Mouse (Mus musculus): ENCODE measurements around the gene Ankrd49. TPM values are rescaled to one million over a fixed set of nuclear protein-coding genes. Genes with fewer than 3 reads are reported as not detected.

Gene Ankrd49
- polyA plus RNA-seq, 1 experiment from 2014 or later = 26.8 TPM

DNA sequence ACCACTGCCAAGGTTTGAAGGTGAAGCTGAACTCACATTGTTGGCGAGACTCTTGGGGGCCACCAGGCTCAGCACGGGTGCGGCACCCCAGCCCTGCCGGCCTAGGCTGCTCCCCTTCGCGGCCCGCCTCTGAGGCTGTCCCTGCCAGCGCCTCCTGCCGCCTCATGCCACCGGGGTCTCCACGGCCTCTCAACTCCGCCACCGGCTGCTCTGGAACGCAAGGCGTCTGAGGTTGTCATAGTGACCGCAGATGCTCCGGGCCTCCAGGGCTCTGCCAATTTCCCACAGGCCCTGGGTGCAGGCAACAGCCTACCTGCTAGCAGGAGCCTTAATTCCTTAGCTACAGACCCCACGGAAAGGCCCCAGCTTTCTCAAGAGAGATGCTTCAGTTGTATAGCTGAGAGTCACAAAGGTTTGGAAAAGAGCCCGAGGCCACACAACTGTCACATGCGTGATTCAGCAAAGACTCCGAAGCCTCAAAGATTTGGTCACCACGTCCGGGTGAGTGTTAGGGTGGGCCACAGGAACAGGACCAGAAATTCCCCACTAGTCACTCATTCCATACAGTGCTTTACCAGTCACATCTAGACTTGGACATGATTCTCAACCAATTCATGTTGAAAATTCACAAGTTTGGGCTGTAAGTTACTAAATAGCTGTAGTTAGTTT lies 13.7 kb downstream of the Ankrd49 start, which contains the start of gene 1700012B09Rik:
TSS of gene 1700012B09Rik (minus strand) at position 228 of the 669 bp plus-strand sequence.
- Histone ChIP-seq H3K27me3 (no peaks in the 10 kb centered on the region), H3K4me2 (peak within 1 kb of the TSS; percentile 42), H3K4me3 (no peak within 1 kb of the TSS), H3K9ac (no peak within 1 kb of the TSS), H3K27ac (replicated peaks) (no peak within 1 kb of the TSS), H3K9me3 (no peaks in the 10 kb centered on the region), H3K36me3 (no peaks in the 10 kb centered on the region), H3K4me1 (replicated peaks) (peaks cover 7% of the 10 kb centered on the region)
- peak; percentile 73 for ATAC-seq (ENCODE audit: low FRiP score, low read depth)
- 16% methylated on average over 23 of the region's 23 CpGs for WGBS

DNA sequence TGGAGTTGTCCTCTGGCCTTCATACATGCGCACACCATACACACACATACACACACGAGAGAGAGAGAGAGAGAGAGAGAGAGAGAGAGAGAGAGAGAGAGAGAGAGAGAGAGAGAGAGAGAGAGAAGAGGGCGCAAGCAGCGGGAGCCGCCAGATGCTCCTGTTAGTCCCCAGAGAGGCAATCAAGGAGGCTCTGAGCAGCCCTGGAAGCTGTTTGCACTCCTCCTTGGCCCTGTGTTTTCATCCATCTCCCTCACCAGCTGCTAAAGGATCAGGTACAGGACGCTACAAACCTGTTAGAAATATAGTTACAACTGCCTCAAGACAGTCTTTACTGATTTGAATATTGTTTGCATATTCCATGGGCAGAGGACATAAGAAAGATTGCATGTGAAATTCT lies 14.8 kb downstream of the Ankrd49 start:
- no peak overlapping the region for H3K27ac ChIP-seq (replicated peaks)
- H3K9ac ChIP-seq = no peak overlapping the region
- H3K4me2 ChIP-seq = no peak overlapping the region
- H3K4me1 ChIP-seq (replicated peaks) = peaks cover 7% of the 10 kb centered on the region
- H3K36me3 ChIP-seq = no peaks in the 10 kb centered on the region
- H3K4me3 ChIP-seq = no peak overlapping the region
- no peak for ATAC-seq (ENCODE audit: low FRiP score, low read depth)
- no peaks in the 10 kb centered on the region for H3K9me3 ChIP-seq
- H3K27me3 ChIP-seq = no peaks in the 10 kb centered on the region
- 36% methylated on average over 5 of the region's 6 CpGs for WGBS

DNA sequence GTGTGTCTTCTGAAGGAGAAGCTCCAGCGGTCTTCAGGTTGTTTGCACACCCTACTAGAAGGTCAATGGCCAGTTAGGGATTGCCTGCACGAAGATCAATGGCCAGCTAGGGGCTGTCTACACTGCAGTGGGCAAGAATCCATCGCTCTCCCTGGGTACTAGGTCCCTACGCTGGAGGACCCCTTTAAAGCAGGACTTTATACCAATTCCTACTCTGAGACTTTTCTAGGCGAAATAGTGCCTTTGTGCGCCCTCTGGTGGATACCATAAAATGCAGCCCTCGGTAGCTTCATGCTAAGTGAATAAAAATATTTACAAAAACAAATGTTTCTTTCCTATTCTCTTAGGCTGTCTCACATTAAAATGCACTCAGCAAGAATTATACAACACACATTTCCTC lies 19.9 kb downstream of the Ankrd49 start:
- Histone ChIP-seq H3K27ac (replicated peaks) (no peak overlapping the region), H3K4me3 (no peak overlapping the region), H3K36me3 (no peaks in the 10 kb centered on the region), H3K9ac (no peak overlapping the region), H3K27me3 (no peaks in the 10 kb centered on the region), H3K4me1 (replicated peaks) (no peaks in the 10 kb centered on the region), H3K4me2 (no peak overlapping the region), H3K9me3 (no peaks in the 10 kb centered on the region)
- ATAC-seq (ENCODE audit: low FRiP score, low read depth) = peak; percentile 51; the same call in 1 of the 2 replicates
- 30% methylated on average over 7 of the region's 7 CpGs for WGBS

DNA sequence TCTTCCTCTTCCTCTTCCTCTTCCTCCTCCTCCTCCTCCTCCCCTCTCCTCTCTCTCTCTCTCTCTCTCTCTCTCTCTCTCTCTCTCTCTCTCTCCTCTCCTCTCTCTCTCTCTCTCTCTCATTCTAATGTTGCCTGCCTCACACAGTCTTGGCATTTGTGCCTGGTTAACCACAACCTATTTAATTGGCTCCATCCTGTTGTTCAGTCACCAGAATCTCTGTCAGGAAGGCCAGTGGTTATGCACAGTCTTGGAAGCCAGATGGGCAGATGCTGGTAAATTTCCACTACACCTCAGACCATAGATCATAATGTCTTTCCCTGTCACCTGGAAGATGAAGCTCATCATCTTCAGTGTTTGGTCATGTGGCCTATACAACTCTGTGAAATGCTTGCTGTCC lies 25.4 kb downstream of the Ankrd49 start:
- H3K27ac ChIP-seq (replicated peaks) = no peak overlapping the region
- no peak for ATAC-seq (ENCODE audit: low FRiP score, low read depth)
- H3K4me3 ChIP-seq = no peak overlapping the region
- no peaks in the 10 kb centered on the region for H3K27me3 ChIP-seq
- H3K4me1 ChIP-seq (replicated peaks) = no peaks in the 10 kb centered on the region
- no peaks in the 10 kb centered on the region for H3K9me3 ChIP-seq
- H3K4me2 ChIP-seq = no peak overlapping the region
- no peaks in the 10 kb centered on the region for H3K36me3 ChIP-seq
- H3K9ac ChIP-seq = no peak overlapping the region

DNA sequence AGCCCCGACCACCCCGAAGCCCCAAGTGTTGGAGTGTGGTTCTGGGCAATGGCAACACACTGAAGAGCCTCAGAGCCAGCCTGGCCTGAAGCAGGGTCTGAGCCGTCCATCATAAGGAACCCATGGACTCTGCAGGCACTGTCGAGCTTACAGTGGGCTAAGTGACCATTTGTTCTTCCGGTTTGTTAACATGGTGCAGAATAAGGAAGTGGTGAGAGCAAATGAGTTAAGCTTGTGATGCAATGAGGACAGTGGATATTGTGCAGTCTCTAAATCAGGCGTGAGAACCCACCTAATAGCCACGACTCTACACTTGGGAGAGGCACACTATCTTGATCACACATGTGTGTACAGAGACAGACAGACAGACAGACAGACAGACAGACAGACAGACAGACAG lies 26.1 kb downstream of the Ankrd49 start:
- WGBS = 79% methylated on average over 7 of the region's 7 CpGs
- H3K27ac ChIP-seq (replicated peaks) = no peak overlapping the region
- ATAC-seq (ENCODE audit: low FRiP score, low read depth) = no peak

DNA sequence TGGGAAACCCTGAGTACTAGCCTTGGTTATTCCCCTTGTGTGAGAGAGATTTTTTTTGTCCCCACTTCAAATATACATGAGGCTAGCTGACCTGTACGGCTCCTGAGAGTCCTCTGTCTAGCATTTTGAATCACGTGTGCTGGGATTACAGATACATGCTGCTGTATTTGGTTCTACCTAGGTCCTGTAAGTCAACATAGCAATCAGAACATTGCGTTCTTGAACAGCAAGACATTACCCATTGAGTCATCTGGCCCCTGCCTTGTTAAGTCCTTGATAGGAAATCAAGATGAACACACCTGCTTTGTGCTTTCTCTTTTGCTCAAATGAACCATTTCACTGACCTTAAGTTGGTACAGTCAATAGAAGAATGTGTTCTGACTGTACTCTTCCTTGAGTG lies 30.2 kb downstream of the Ankrd49 start:
- Histone ChIP-seq H3K27me3 (peaks cover 13% of the 10 kb centered on the region), H3K4me3 (no peak overlapping the region), H3K9ac (no peak overlapping the region), H3K4me1 (replicated peaks) (peaks cover 17% of the 10 kb centered on the region), H3K4me2 (no peak overlapping the region), H3K27ac (replicated peaks) (no peak overlapping the region), H3K9me3 (no peaks in the 10 kb centered on the region), H3K36me3 (no peaks in the 10 kb centered on the region)
- 92% methylated on average over 3 of the region's 3 CpGs for WGBS
- no peak for ATAC-seq (ENCODE audit: low FRiP score, low read depth)

More for the DNA sequence above, 26.1 kb downstream of the Ankrd49 start:
- no peak overlapping the region for H3K4me3 ChIP-seq
- H3K4me2 ChIP-seq = no peak overlapping the region
- no peaks in the 10 kb centered on the region for H3K4me1 ChIP-seq (replicated peaks)
- no peak overlapping the region for H3K9ac ChIP-seq
- H3K9me3 ChIP-seq = no peaks in the 10 kb centered on the region
- no peaks in the 10 kb centered on the region for H3K27me3 ChIP-seq
- no peaks in the 10 kb centered on the region for H3K36me3 ChIP-seq

DNA sequence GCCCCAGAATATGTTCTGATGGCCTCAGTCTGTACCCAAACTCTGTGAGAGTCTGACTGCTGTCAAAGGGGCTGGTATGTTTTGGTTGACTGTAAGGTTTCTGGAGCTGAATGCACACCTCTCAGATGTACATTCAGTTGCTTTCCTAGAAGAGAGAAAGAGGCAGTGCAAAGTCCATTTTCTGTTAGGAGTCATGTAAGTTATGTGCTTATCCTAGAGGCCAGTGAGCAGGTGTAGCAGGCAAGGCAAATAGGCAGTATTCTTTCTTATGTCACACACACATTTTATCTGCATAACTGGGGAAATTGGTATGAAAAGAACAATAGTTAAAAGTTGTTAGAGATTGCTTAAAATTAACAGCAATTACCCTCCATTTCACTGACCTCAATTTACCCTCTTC lies 30.7 kb downstream of the Ankrd49 start:
- H3K36me3 ChIP-seq = no peaks in the 10 kb centered on the region
- no peak overlapping the region for H3K9ac ChIP-seq

DNA sequence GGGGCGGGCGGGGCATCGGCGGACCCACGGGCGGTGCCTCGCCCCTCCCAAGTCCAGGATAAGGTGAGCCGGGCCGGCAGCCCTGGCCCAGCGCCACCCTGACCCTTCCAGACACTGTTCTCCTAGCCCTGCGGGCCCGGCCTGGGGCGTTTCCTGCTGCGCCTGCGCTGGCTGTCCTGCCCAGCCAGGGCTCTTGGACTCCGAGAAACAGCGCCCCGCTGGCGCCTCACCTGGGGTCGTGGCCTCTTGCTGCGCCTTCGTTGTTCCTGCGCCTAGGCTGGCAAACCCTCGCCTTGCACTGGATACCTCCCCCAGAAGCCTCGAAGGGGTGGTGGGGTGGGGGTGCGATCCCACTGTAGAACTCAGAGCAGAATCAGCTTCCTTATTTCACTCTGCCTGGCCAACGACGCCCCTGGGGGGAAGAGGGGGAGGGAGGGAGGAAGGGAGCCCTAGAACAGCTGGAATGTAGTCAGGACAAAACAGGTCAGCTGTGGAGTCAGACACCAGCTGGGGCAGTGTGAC lies 32.6 kb downstream of the Ankrd49 start, which contains the start of gene Fut4:
TSS of gene Fut4 (minus strand) at position 393 of the 522 bp plus-strand sequence.
- H3K9me3 ChIP-seq = no peaks in the 10 kb centered on the region
- H3K27me3 ChIP-seq = peaks cover 13% of the 10 kb centered on the region
- no peaks in the 10 kb centered on the region for H3K36me3 ChIP-seq
- peak within 1 kb of the TSS; percentile 98 for H3K4me2 ChIP-seq
- peaks cover 17% of the 10 kb centered on the region for H3K4me1 ChIP-seq (replicated peaks)
- peak within 1 kb of the TSS; percentile 58 for H3K4me3 ChIP-seq
- no peak within 1 kb of the TSS for H3K27ac ChIP-seq (replicated peaks)
- ATAC-seq (ENCODE audit: low FRiP score, low read depth) = peak; percentile 84
- WGBS = 1% methylated on average over 28 of the region's 28 CpGs
- peak within 1 kb of the TSS; percentile 61 for H3K9ac ChIP-seq

More for the DNA sequence above, 30.7 kb downstream of the Ankrd49 start:
- Histone ChIP-seq H3K4me2 (no peak overlapping the region), H3K27ac (replicated peaks) (no peak overlapping the region), H3K4me1 (replicated peaks) (peaks cover 17% of the 10 kb centered on the region), H3K27me3 (peaks cover 13% of the 10 kb centered on the region), H3K4me3 (no peak overlapping the region), H3K9me3 (no peaks in the 10 kb centered on the region)
- ATAC-seq (ENCODE audit: low FRiP score, low read depth) = no peak

DNA sequence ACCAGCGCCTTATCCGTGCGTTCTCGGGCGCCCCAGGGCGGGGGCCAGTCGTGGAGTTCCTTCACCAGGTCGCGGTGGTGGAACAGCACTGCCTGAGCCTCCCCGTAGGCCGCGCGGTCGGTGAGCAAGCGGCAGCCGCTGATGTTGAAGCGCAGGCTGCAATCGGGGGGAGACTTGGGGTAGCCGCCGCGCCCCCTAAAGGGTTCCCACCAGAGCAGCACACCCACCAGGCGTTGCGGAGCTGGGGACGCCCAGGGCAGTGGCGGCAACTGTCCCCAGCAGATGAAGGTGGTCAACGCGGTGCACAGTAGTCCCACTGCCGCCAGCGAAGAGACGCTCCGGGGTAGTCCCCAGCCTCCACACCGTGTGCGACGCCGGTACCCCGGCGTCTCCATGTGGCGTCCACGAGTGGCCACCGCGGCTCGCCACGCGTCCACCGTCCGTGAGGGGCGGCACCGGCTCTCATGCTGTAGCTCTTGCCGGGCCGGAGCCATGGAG lies 33.1 kb downstream of the Ankrd49 start:
- H3K36me3 ChIP-seq = no peaks in the 10 kb centered on the region
- peak overlapping the region; percentile 98 for H3K4me2 ChIP-seq
- no peaks in the 10 kb centered on the region for H3K9me3 ChIP-seq
- H3K4me1 ChIP-seq (replicated peaks) = peaks cover 17% of the 10 kb centered on the region
- ATAC-seq (ENCODE audit: low FRiP score, low read depth) = peak; percentile 86
- peak overlapping the region; percentile 58 for H3K4me3 ChIP-seq
- peaks cover 13% of the 10 kb centered on the region for H3K27me3 ChIP-seq
- no peak overlapping the region for H3K27ac ChIP-seq (replicated peaks)
- peak overlapping the region; percentile 61 for H3K9ac ChIP-seq
- under 1% methylated on average over 47 of the region's 50 CpGs for WGBS

DNA sequence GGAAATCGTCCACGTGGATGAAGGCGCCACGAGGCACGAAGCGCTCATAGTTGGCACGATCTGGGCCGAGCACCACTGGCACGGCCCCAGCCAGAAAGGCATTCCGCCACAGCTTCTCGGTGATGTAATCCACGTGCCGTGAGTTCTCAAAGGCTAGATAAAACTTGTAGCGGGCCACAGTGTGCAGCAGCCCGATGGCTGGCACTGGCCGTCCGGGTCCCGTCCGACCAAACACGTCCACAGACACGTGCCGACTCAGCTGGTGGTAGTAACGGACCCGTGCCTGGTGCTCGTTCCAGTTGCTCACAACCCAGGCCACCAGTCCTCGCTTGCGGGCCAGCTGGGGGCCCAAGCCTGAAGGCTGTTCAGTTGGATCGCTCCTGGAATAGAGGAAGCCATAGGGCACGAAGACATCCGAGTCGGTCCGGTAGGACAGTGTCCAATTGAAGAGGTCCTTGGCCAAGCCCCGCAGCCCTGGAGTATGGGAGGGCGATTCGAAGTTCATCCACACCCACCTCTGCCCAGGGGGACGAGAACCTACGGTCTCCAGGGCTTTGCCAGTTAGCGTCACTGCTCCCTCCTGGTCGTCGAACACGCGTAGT lies 33.7 kb downstream of the Ankrd49 start:
- ATAC-seq (ENCODE audit: low FRiP score, low read depth) = peak; percentile 54; the same call in 1 of the 2 replicates
- 56% methylated on average over 42 of the region's 42 CpGs for WGBS
- Histone ChIP-seq H3K4me3 (peak overlapping the region; percentile 58), H3K27ac (replicated peaks) (no peak overlapping the region), H3K4me1 (replicated peaks) (peaks cover 17% of the 10 kb centered on the region), H3K9me3 (no peaks in the 10 kb centered on the region), H3K27me3 (peaks cover 13% of the 10 kb centered on the region), H3K9ac (peak overlapping the region; percentile 61), H3K36me3 (no peaks in the 10 kb centered on the region), H3K4me2 (peak overlapping the region; percentile 98)

DNA sequence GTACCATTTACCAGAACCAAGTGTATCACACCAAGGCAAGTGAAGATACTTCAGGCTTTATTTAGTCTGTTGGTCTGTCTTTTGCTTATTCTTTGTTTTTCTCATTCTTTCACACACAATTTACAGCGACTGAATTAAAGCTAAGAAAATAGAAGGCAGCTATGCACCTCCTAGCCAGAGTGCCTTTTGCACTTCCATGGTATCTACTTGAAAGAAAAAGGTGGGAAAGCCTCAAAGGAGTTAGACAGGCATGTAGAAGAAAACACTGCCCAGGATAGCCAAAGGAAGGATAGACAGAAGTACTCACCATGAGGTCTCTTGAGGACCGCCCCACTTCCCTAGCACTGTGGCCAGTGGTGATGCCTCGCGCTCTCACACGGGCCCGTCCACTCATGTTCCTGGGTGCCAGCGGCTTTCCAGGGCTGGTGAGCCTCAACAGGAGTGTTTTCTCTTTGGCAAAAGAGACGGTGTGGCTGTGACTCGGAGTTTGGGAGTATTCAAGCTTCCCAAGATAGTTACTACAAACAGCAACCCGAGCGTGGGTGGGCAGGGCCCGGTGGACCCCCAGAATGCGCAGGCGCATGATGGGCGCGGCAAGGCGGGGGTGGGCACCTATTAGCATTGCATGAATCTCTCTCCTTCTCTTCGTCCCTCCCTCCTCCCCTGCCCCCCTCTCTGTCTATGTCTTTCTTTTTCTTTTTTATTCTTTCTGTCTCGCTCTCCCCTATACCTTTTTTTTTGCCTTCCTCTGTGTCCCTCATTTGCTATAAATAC lies 44.3 kb downstream of the Ankrd49 start, which contains the start of gene Piwil4:
TSS of gene Piwil4 (minus strand) at position 583 of the 774 bp plus-strand sequence.
- H3K36me3 ChIP-seq = no peaks in the 10 kb centered on the region
- no peak within 1 kb of the TSS for H3K27ac ChIP-seq (replicated peaks)
- no peak within 1 kb of the TSS for H3K4me2 ChIP-seq
- 85% methylated on average over 19 of the region's 19 CpGs for WGBS
- H3K9me3 ChIP-seq = no peaks in the 10 kb centered on the region
- H3K4me1 ChIP-seq (replicated peaks) = no peaks in the 10 kb centered on the region
- H3K9ac ChIP-seq = no peak within 1 kb of the TSS
- no peak within 1 kb of the TSS for H3K4me3 ChIP-seq
- ATAC-seq (ENCODE audit: low FRiP score, low read depth) = no peak
- no peaks in the 10 kb centered on the region for H3K27me3 ChIP-seq
